Mouse (Mus musculus) forebrain, embryonic 13.5 days (tissue): ENCODE measurements around the gene Med9. TPM values are rescaled to one million over a fixed set of nuclear protein-coding genes. Genes with fewer than 3 reads are reported as not detected.

Experiments used
- ATAC-seq: fragments of 200-750 bp; cut with Nextera tagmentation; 2 replicates; pipeline ENCODE4 v1.8.0; 2017
- H3K27ac ChIP-seq: fragments of 300-500 bp; sonication (generic); 2 replicates; pipeline ENCODE4 v1.5.1; 2015; ENCODE audit warnings: inconsistent platforms, mild to moderate bottlenecking, moderate library complexity
- H3K27me3 ChIP-seq: fragments of 300-500 bp; sonication (generic); 2 replicates; pipeline ENCODE4 v1.6.1; 2015; ENCODE audit warnings: mild to moderate bottlenecking, inconsistent platforms
- H3K36me3 ChIP-seq: fragments of 300-500 bp; sonication (generic); 2 replicates; pipeline ENCODE4 v1.6.1; 2015; ENCODE audit warnings: mild to moderate bottlenecking, inconsistent platforms; ENCODE audit not compliant: poor library complexity, severe bottlenecking
- H3K4me1 ChIP-seq: fragments of 300-500 bp; sonication (generic); 2 replicates; pipeline ENCODE4 v1.6.1; 2015; ENCODE audit warnings: inconsistent platforms
- H3K4me2 ChIP-seq: fragments of 300-500 bp; sonication (generic); 2 replicates; pipeline ENCODE4 v1.6.1; 2015; ENCODE audit warnings: inconsistent platforms, mild to moderate bottlenecking, moderate library complexity
- H3K4me3 ChIP-seq: fragments of 300-500 bp; sonication (generic); 2 replicates; pipeline ENCODE4 v1.5.1; 2015; ENCODE audit warnings: mild to moderate bottlenecking, inconsistent platforms
- H3K9ac ChIP-seq: fragments of 300-500 bp; sonication (generic); 2 replicates; pipeline ENCODE4 v1.6.1; 2015; ENCODE audit warnings: mild to moderate bottlenecking, inconsistent platforms
- H3K9me3 ChIP-seq: fragments of 300-500 bp; sonication (generic); replicated peaks from 2 replicates; pipeline ENCODE4 v1.6.1; 2016; ENCODE audit warnings: inconsistent platforms
- WGBS: fragments of 180-500 bp; shearing (Covaris S2); methylation state at CpG from one replicate; pipeline ENCODE4 v1.1.7; 2015; 5-methylcytosine and 5-hydroxymethylcytosine counted together
- polyA plus RNA-seq: library from polyadenylated mRNA; unstranded; fragments of >200 nt; fragmentation: Nextera tagmentation; extraction: Ambion mirVana; gene quantifications from 2 replicates; pipeline ENCODE4 v1.2.1, GENCODE M21; 2015

Gene Med9
- polyA plus RNA-seq, 1 experiment from 2014 or later: 41.9 TPM

- Histone ChIP-seq H3K27ac (no peak overlapping the region), H3K9ac (no peak overlapping the region), H3K4me1 (peaks cover 25% of the 10 kb centered on the region), H3K27me3 (peaks cover 31% of the 10 kb centered on the region), H3K4me3 (no peak overlapping the region), H3K36me3 (no peaks in the 10 kb centered on the region), H3K4me2 (no peak overlapping the region), H3K9me3 (no peaks in the 10 kb centered on the region)
- WGBS: 91% methylated on average over 1 of the region's 1 CpGs
- no peak for ATAC-seq
Measured at GRCm38 (mm10) chr11:59967765-59968164, 19.8 kb downstream of the Med9 start.

GRCm38 (mm10) chr11:59970780-59971179 lies 22.8 kb downstream of the Med9 start:
- no peak overlapping the region for H3K9ac ChIP-seq
- H3K27ac ChIP-seq: no peak overlapping the region
- peaks cover 6% of the 10 kb centered on the region; the same call in 1 of the 2 replicates for H3K27me3 ChIP-seq
- ATAC-seq: no peak
- H3K4me3 ChIP-seq: no peak overlapping the region
- H3K9me3 ChIP-seq: no peaks in the 10 kb centered on the region
- WGBS: 77% methylated on average over 5 of the region's 5 CpGs
- H3K4me2 ChIP-seq: no peak overlapping the region
- peaks cover 6% of the 10 kb centered on the region for H3K4me1 ChIP-seq
- H3K36me3 ChIP-seq: no peaks in the 10 kb centered on the region

GRCm38 (mm10) chr11:59971691-59972090 lies 23.7 kb downstream of the Med9 start:
- peaks cover 6% of the 10 kb centered on the region for H3K4me1 ChIP-seq
- 45% methylated on average over 2 of the region's 2 CpGs for WGBS
- no peaks in the 10 kb centered on the region for H3K36me3 ChIP-seq
- H3K9me3 ChIP-seq: no peaks in the 10 kb centered on the region
- no peak overlapping the region; the same call in 1 of the 2 replicates for H3K9ac ChIP-seq
- no peak overlapping the region for H3K4me2 ChIP-seq
- H3K4me3 ChIP-seq: no peak overlapping the region
- H3K27me3 ChIP-seq: no peaks in the 10 kb centered on the region
- H3K27ac ChIP-seq: no peak overlapping the region
- no peak for ATAC-seq

DNA sequence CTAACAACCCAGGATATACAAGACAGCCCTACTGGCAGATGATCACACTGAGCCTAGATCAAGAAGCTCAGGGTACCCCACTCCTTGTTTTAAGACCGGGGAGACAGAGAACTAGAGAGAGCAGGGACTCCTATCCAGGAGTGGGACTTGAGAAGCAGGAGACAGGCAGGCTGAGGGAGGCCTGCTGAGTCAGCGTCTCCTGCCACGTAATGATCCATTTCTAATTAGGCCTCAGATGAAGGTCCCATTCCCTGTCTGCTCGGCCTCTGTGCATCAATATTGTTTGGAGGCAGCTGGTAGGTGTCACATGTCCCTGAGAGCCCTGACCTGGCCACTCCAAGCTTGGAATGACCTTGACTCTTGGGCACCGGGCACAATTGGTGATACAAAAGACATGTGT lies 25.4 kb downstream of the Med9 start:
- Histone ChIP-seq H3K27ac (no peak overlapping the region), H3K4me1 (peaks cover 6% of the 10 kb centered on the region), H3K27me3 (no peaks in the 10 kb centered on the region), H3K36me3 (no peaks in the 10 kb centered on the region), H3K9me3 (no peaks in the 10 kb centered on the region), H3K9ac (no peak overlapping the region), H3K4me2 (no peak overlapping the region), H3K4me3 (no peak overlapping the region)
- whole genome bisulfite sequencing: 82% methylated on average over 5 of the region's 5 CpGs
- no peak for ATAC-seq

- Histone ChIP-seq H3K4me1 (peaks cover 6% of the 10 kb centered on the region), H3K9me3 (no peaks in the 10 kb centered on the region), H3K36me3 (no peaks in the 10 kb centered on the region), H3K4me3 (no peak overlapping the region), H3K27me3 (no peaks in the 10 kb centered on the region), H3K27ac (no peak overlapping the region), H3K4me2 (no peak overlapping the region), H3K9ac (no peak overlapping the region)
- WGBS: 25% methylated on average over 10 of the region's 10 CpGs
- no peak for ATAC-seq
Measured at GRCm38 (mm10) chr11:59975241-59975640, 27.2 kb downstream of the Med9 start.

DNA sequence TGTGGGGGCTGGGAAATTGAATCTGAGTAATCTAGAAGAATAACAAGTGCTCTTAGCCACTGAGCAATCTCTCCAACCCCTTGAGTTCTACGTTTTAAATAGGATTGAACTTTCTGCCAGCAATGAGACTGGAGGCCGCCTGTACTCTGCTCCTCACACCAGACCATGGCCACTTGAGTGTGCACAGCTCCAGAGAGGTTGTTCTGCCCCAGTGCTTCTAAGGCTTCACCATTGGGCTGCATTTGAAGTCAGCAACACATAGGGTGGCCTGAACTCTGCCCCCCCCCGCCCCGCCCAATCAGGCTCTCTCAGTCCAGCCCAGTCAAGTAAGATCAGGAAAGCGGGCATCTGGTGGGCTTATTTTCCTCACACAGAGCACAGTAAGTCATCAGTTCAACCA lies 29.8 kb downstream of the Med9 start:
- 82% methylated on average over 5 of the region's 5 CpGs for WGBS
- peaks cover 6% of the 10 kb centered on the region for H3K4me1 ChIP-seq
- H3K4me2 ChIP-seq: no peak overlapping the region
- ATAC-seq: no peak
- no peak overlapping the region for H3K4me3 ChIP-seq
- H3K9ac ChIP-seq: no peak overlapping the region
- no peak overlapping the region for H3K27ac ChIP-seq
- no peaks in the 10 kb centered on the region for H3K9me3 ChIP-seq
- no peaks in the 10 kb centered on the region for H3K27me3 ChIP-seq
- no peaks in the 10 kb centered on the region for H3K36me3 ChIP-seq

DNA sequence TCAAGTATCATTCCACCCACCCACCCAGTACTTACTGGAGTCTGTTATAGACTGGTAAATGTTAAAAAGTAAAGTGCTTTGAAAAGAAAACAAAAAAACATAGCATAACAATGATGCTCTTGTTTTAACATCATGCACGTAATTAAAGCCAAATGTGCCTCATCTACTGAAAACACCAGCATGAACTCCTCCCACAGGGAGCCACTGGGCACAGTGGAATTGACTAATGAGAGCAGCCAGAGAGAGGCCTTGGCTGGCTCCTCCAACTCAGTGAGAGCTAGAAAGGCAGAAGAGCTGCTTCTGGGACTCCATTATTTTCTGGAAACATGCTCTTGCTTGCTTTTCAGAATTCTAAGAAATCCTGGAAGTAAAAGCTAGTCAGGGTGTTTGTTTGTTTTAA lies 41.4 kb downstream of the Med9 start:
- 83% methylated on average over 1 of the region's 1 CpGs for WGBS
- no peak for ATAC-seq

DNA sequence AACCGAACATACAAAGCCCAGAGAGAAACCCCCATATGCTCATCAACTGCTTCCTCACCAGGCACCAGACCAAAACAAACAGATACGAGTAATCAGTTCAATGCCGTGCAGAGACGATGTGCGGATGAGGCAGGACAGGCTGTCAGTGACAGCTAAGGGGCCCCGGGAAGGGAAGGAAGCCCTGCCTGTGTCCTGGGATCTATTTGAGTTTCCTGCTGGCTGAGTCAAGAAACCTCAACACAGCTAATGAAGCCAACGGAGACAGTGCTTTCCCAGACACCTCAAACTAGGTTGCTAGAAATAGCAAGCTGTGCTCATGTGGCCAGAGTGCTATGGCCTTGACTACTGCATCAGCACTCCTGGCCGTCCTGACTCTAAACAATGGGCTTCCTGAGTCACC lies 43.4 kb downstream of the Med9 start:
- Histone ChIP-seq H3K4me1 (no peaks in the 10 kb centered on the region), H3K27ac (no peak overlapping the region), H3K27me3 (no peaks in the 10 kb centered on the region), H3K4me3 (no peak overlapping the region), H3K4me2 (no peak overlapping the region), H3K9me3 (no peaks in the 10 kb centered on the region), H3K9ac (no peak overlapping the region), H3K36me3 (no peaks in the 10 kb centered on the region)
- 82% methylated on average over 8 of the region's 8 CpGs for WGBS
- no peak for ATAC-seq

More for the DNA sequence above, 41.4 kb downstream of the Med9 start:
- H3K27me3 ChIP-seq: no peaks in the 10 kb centered on the region
- H3K4me2 ChIP-seq: no peak overlapping the region
- no peaks in the 10 kb centered on the region for H3K36me3 ChIP-seq
- no peak overlapping the region for H3K9ac ChIP-seq
- H3K9me3 ChIP-seq: no peaks in the 10 kb centered on the region
- no peaks in the 10 kb centered on the region for H3K4me1 ChIP-seq
- H3K27ac ChIP-seq: no peak overlapping the region
- H3K4me3 ChIP-seq: no peak overlapping the region

GRCm38 (mm10) chr11:59994318-59994717 lies 46.3 kb downstream of the Med9 start:
- no peak for ATAC-seq
- Histone ChIP-seq H3K4me3 (no peak overlapping the region), H3K27ac (no peak overlapping the region), H3K27me3 (no peaks in the 10 kb centered on the region), H3K9me3 (no peaks in the 10 kb centered on the region), H3K9ac (no peak overlapping the region), H3K4me2 (no peak overlapping the region), H3K36me3 (no peaks in the 10 kb centered on the region), H3K4me1 (no peaks in the 10 kb centered on the region)
- whole genome bisulfite sequencing: 87% methylated on average over 9 of the region's 9 CpGs

DNA sequence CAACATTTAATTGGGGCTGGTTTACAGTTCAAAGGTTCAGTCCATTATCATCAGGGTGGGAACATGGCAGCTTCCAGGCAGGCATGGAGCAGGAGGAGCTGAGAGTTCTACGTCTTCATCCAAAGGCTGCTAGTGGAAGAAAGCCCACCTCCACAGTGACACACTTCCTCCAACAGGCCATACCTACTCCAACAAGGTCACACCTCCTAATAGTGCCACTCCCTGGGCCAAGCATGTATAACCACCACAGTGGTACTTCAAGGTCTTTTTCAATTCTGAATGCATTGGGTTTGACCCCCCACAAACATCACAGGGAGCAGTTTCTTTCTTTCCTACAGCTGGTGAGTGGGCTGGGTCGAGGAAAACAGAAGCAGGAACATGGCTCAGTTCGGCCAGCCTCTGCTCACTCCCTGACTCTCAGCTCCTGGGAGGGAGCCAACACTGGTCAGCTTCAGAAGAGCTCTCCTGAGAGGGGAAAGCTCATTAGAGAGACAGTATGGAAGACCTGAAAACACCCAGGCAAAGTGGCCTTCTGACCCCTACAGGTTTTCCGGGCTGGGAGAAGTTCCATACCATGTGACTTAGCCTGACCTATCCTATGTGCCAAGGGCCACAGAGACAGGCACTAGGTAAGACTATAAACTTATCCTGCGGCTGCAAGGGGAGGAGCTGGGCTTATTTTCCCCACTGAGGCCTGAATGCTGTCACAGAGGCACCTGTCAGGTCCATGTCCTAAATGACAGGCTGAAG lies 53.4 kb downstream of the Med9 start:
- H3K4me1 ChIP-seq: no peaks in the 10 kb centered on the region
- no peak overlapping the region for H3K27ac ChIP-seq
- H3K4me3 ChIP-seq: no peak overlapping the region
- H3K4me2 ChIP-seq: no peak overlapping the region
- WGBS: 89% methylated on average over 5 of the region's 5 CpGs
- no peaks in the 10 kb centered on the region for H3K27me3 ChIP-seq
- no peaks in the 10 kb centered on the region for H3K36me3 ChIP-seq
- ATAC-seq: no peak
- H3K9ac ChIP-seq: no peak overlapping the region
- no peaks in the 10 kb centered on the region for H3K9me3 ChIP-seq

GRCm38 (mm10) chr11:60003811-60004210 lies 55.8 kb downstream of the Med9 start:
- 81% methylated on average over 8 of the region's 8 CpGs for WGBS
- Histone ChIP-seq H3K4me2 (no peak overlapping the region), H3K4me1 (no peaks in the 10 kb centered on the region), H3K27me3 (no peaks in the 10 kb centered on the region), H3K9me3 (no peaks in the 10 kb centered on the region), H3K9ac (no peak overlapping the region), H3K4me3 (no peak overlapping the region), H3K36me3 (no peaks in the 10 kb centered on the region), H3K27ac (no peak overlapping the region)
- no peak for ATAC-seq

GRCm38 (mm10) chr11:60004716-60005115 lies 56.7 kb downstream of the Med9 start:
- 52% methylated on average over 6 of the region's 6 CpGs for WGBS
- ATAC-seq: no peak
- H3K4me1 ChIP-seq: peaks cover 8% of the 10 kb centered on the region
- no peaks in the 10 kb centered on the region for H3K9me3 ChIP-seq
- no peak overlapping the region for H3K4me3 ChIP-seq
- no peaks in the 10 kb centered on the region for H3K36me3 ChIP-seq
- no peak overlapping the region for H3K9ac ChIP-seq
- no peak overlapping the region for H3K4me2 ChIP-seq
- no peaks in the 10 kb centered on the region for H3K27me3 ChIP-seq
- H3K27ac ChIP-seq: no peak overlapping the region

DNA sequence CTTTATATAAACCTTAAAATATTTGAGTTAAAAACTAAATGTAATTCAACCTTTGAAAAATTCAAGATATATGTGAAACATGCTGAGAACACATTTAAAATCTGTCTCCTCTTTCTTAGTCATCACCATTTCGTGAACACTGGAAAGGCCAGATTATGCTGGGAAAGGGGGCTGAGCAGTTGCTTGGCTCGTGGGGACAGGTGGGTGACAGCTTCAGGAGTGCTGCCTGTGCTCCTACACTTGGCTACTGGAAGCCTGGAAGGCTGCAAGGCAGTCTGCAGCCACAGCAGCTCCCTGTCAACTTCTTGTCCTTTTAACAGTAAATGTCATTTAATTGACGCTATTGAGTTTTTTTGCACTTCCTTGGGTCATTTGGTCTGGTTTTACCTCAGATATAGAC lies 57.9 kb downstream of the Med9 start:
- Histone ChIP-seq H3K27ac (no peak overlapping the region), H3K4me2 (no peak overlapping the region), H3K9ac (no peak overlapping the region), H3K4me1 (peaks cover 19% of the 10 kb centered on the region), H3K4me3 (no peak overlapping the region), H3K9me3 (no peaks in the 10 kb centered on the region), H3K36me3 (no peaks in the 10 kb centered on the region), H3K27me3 (no peaks in the 10 kb centered on the region)
- 76% methylated on average over 3 of the region's 3 CpGs for WGBS
- ATAC-seq: no peak
